Mouse (Mus musculus): Measurements from ENCODE around the gene Npas3.

Npas3 gene

GRCm38 (mm10) chr12:53694346-53694745 lies 445.9 kb downstream of the Npas3 start:
- no peak for DNase-seq (ENCODE audit: low spot score in 2 of 2)

GRCm38 (mm10) chr12:53695324-53695723 lies 446.8 kb downstream of the Npas3 start:
- DNase-seq (ENCODE audit: low spot score in 2 of 2) = no peak

GRCm38 (mm10) chr12:53697645-53698044 lies 449.2 kb downstream of the Npas3 start:
- DNase-seq (ENCODE audit: low spot score in 2 of 2) = no peak

- no peak for DNase-seq (ENCODE audit: low spot score in 2 of 2)
Measured at GRCm38 (mm10) chr12:53698483-53699227, 450.2 kb downstream of the Npas3 start.

GRCm38 (mm10) chr12:53719896-53720295 lies 471.4 kb downstream of the Npas3 start:
- DNase-seq (ENCODE audit: low spot score in 2 of 2) = no peak

GRCm38 (mm10) chr12:53722156-53722555 lies 473.7 kb downstream of the Npas3 start:
- DNase-seq (ENCODE audit: low spot score in 2 of 2) = no peak

- no peak for DNase-seq (ENCODE audit: low spot score in 2 of 2)
Measured at GRCm38 (mm10) chr12:53722718-53723698, 474.5 kb downstream of the Npas3 start.

GRCm38 (mm10) chr12:53729275-53729674 lies 480.8 kb downstream of the Npas3 start:
- DNase-seq (ENCODE audit: low spot score in 2 of 2) = no peak

GRCm38 (mm10) chr12:53738549-53739292 lies 490.2 kb downstream of the Npas3 start:
- DNase-seq (ENCODE audit: low spot score in 2 of 2) = no peak

GRCm38 (mm10) chr12:53746653-53747052 lies 498.2 kb downstream of the Npas3 start:
- DNase-seq (ENCODE audit: low spot score in 2 of 2) = no peak

GRCm38 (mm10) chr12:53749375-53749774 lies 500.9 kb downstream of the Npas3 start:
- DNase-seq (ENCODE audit: low spot score in 2 of 2) = no peak

GRCm38 (mm10) chr12:53752281-53753072 lies 504.0 kb downstream of the Npas3 start:
- DNase-seq (ENCODE audit: low spot score in 2 of 2) = no peak

- DNase-seq (ENCODE audit: low spot score in 2 of 2) = no peak
Measured at GRCm38 (mm10) chr12:53753368-53753937, 505.0 kb downstream of the Npas3 start.

GRCm38 (mm10) chr12:53754236-53754635 lies 505.8 kb downstream of the Npas3 start:
- no peak for DNase-seq (ENCODE audit: low spot score in 2 of 2)

GRCm38 (mm10) chr12:53757631-53758030 lies 509.2 kb downstream of the Npas3 start:
- no peak for DNase-seq (ENCODE audit: low spot score in 2 of 2)

- no peak for DNase-seq (ENCODE audit: low spot score in 2 of 2)
Measured at GRCm38 (mm10) chr12:53758356-53758755, 509.9 kb downstream of the Npas3 start.

- no peak for DNase-seq (ENCODE audit: low spot score in 2 of 2)
Measured at GRCm38 (mm10) chr12:53764143-53764542, 515.7 kb downstream of the Npas3 start.

GRCm38 (mm10) chr12:53768392-53768791 lies 519.9 kb downstream of the Npas3 start:
- no peak for DNase-seq (ENCODE audit: low spot score in 2 of 2)

GRCm38 (mm10) chr12:53771394-53771936 lies 523.0 kb downstream of the Npas3 start:
- DNase-seq (ENCODE audit: low spot score in 2 of 2) = no peak

GRCm38 (mm10) chr12:53781850-53782552 lies 533.5 kb downstream of the Npas3 start:
- no peak for DNase-seq (ENCODE audit: low spot score in 2 of 2)
